Mouse (Mus musculus): ENCODE measurements around the gene Ctnna2. TPM values are rescaled to one million over a fixed set of nuclear protein-coding genes. Genes with fewer than 3 reads are reported as not detected.

Ctnna2 gene
- polyA plus RNA-seq, 1 experiment from 2014 or later: 1.8 TPM

GRCm38 (mm10) chr6:76979247-76979850 is 1000.1 kb downstream of the Ctnna2 start:
- 79% methylated on average over 5 of the region's 5 CpGs for WGBS (ENCODE audit: insufficient replicate concordance)
- Histone ChIP-seq H3K27ac (ENCODE audit: low read depth, low read length) (no peak overlapping the region), H3K9ac (ENCODE audit: low read depth, low read length) (no peak overlapping the region), H3K9me3 (replicated peaks; ENCODE audit: control insufficient read depth, low read length) (no peaks in the 10 kb centered on the region), H3K4me3 (ENCODE audit: low read depth, low read length) (no peak overlapping the region), H3K4me2 (no peak overlapping the region), H3K27me3 (ENCODE audit: control insufficient read depth, insufficient read depth, low read length) (no peaks in the 10 kb centered on the region), H3K36me3 (ENCODE audit: control insufficient read depth, insufficient read depth, low read length) (no peaks in the 10 kb centered on the region), H3K4me1 (ENCODE audit: control insufficient read depth, insufficient read depth, low read length) (no peaks in the 10 kb centered on the region)
- no peak for ATAC-seq (replicated peaks; ENCODE audit: insufficient number of reproducible peaks, low FRiP score, low TSS enrichment)

GRCm38 (mm10) chr6:76977817-76978216 is 1001.7 kb downstream of the Ctnna2 start:
- WGBS (ENCODE audit: insufficient replicate concordance): 14% methylated on average over 3 of the region's 3 CpGs
- H3K4me2 ChIP-seq: no peak overlapping the region
- H3K9ac ChIP-seq (ENCODE audit: low read depth, low read length): no peak overlapping the region
- no peaks in the 10 kb centered on the region for H3K4me1 ChIP-seq (ENCODE audit: control insufficient read depth, insufficient read depth, low read length)
- no peak overlapping the region for H3K27ac ChIP-seq (ENCODE audit: low read depth, low read length)
- H3K27me3 ChIP-seq (ENCODE audit: control insufficient read depth, insufficient read depth, low read length): no peaks in the 10 kb centered on the region
- no peak overlapping the region for H3K4me3 ChIP-seq (ENCODE audit: low read depth, low read length)
- no peaks in the 10 kb centered on the region for H3K36me3 ChIP-seq (ENCODE audit: control insufficient read depth, insufficient read depth, low read length)
- H3K9me3 ChIP-seq (replicated peaks; ENCODE audit: control insufficient read depth, low read length): no peaks in the 10 kb centered on the region
- no peak for ATAC-seq (replicated peaks; ENCODE audit: insufficient number of reproducible peaks, low FRiP score, low TSS enrichment)

GRCm38 (mm10) chr6:76974297-76974696 is 1005.2 kb downstream of the Ctnna2 start:
- 70% methylated on average over 1 of the region's 1 CpGs for WGBS (ENCODE audit: insufficient replicate concordance)
- Histone ChIP-seq H3K4me3 (ENCODE audit: low read depth, low read length) (no peak overlapping the region), H3K27ac (ENCODE audit: low read depth, low read length) (no peak overlapping the region), H3K36me3 (ENCODE audit: control insufficient read depth, insufficient read depth, low read length) (no peaks in the 10 kb centered on the region), H3K9me3 (replicated peaks; ENCODE audit: control insufficient read depth, low read length) (no peaks in the 10 kb centered on the region), H3K27me3 (ENCODE audit: control insufficient read depth, insufficient read depth, low read length) (no peaks in the 10 kb centered on the region), H3K4me1 (ENCODE audit: control insufficient read depth, insufficient read depth, low read length) (no peaks in the 10 kb centered on the region), H3K4me2 (no peak overlapping the region), H3K9ac (ENCODE audit: low read depth, low read length) (no peak overlapping the region)
- ATAC-seq (replicated peaks; ENCODE audit: insufficient number of reproducible peaks, low FRiP score, low TSS enrichment): no peak

GRCm38 (mm10) chr6:76964998-76965432 is 1014.5 kb downstream of the Ctnna2 start:
- H3K4me3 ChIP-seq (ENCODE audit: low read depth, low read length): no peak overlapping the region
- H3K27me3 ChIP-seq (ENCODE audit: control insufficient read depth, insufficient read depth, low read length): no peaks in the 10 kb centered on the region
- H3K27ac ChIP-seq (ENCODE audit: low read depth, low read length): no peak overlapping the region
- no peaks in the 10 kb centered on the region for H3K36me3 ChIP-seq (ENCODE audit: control insufficient read depth, insufficient read depth, low read length)
- no peaks in the 10 kb centered on the region for H3K9me3 ChIP-seq (replicated peaks; ENCODE audit: control insufficient read depth, low read length)
- WGBS (ENCODE audit: insufficient replicate concordance): 79% methylated on average over 5 of the region's 5 CpGs
- no peak overlapping the region for H3K9ac ChIP-seq (ENCODE audit: low read depth, low read length)
- no peak for ATAC-seq (replicated peaks; ENCODE audit: insufficient number of reproducible peaks, low FRiP score, low TSS enrichment)
- H3K4me1 ChIP-seq (ENCODE audit: control insufficient read depth, insufficient read depth, low read length): no peaks in the 10 kb centered on the region
- no peak overlapping the region for H3K4me2 ChIP-seq

- 71% methylated on average over 4 of the region's 4 CpGs for WGBS (ENCODE audit: insufficient replicate concordance)
- Histone ChIP-seq H3K36me3 (ENCODE audit: control insufficient read depth, insufficient read depth, low read length) (no peaks in the 10 kb centered on the region), H3K4me2 (no peak overlapping the region), H3K27me3 (ENCODE audit: control insufficient read depth, insufficient read depth, low read length) (no peaks in the 10 kb centered on the region), H3K4me3 (ENCODE audit: low read depth, low read length) (no peak overlapping the region), H3K9me3 (replicated peaks; ENCODE audit: control insufficient read depth, low read length) (no peaks in the 10 kb centered on the region), H3K9ac (ENCODE audit: low read depth, low read length) (no peak overlapping the region), H3K4me1 (ENCODE audit: control insufficient read depth, insufficient read depth, low read length) (no peaks in the 10 kb centered on the region), H3K27ac (ENCODE audit: low read depth, low read length) (no peak overlapping the region)
- ATAC-seq (replicated peaks; ENCODE audit: insufficient number of reproducible peaks, low FRiP score, low TSS enrichment): no peak
Observed at GRCm38 (mm10) chr6:76908086-76908485, 1071.4 kb downstream of the Ctnna2 start.

- H3K4me3 ChIP-seq (ENCODE audit: low read depth, low read length): no peak overlapping the region
- no peaks in the 10 kb centered on the region for H3K9me3 ChIP-seq (replicated peaks; ENCODE audit: control insufficient read depth, low read length)
- no peak for ATAC-seq (replicated peaks; ENCODE audit: insufficient number of reproducible peaks, low FRiP score, low TSS enrichment)
- no peaks in the 10 kb centered on the region for H3K27me3 ChIP-seq (ENCODE audit: control insufficient read depth, insufficient read depth, low read length)
- no peak overlapping the region for H3K27ac ChIP-seq (ENCODE audit: low read depth, low read length)
- no peak overlapping the region for H3K9ac ChIP-seq (ENCODE audit: low read depth, low read length)
- H3K4me2 ChIP-seq: no peak overlapping the region
- no peaks in the 10 kb centered on the region for H3K4me1 ChIP-seq (ENCODE audit: control insufficient read depth, insufficient read depth, low read length)
- 69% methylated on average over 1 of the region's 1 CpGs for WGBS (ENCODE audit: insufficient replicate concordance)
- H3K36me3 ChIP-seq (ENCODE audit: control insufficient read depth, insufficient read depth, low read length): no peaks in the 10 kb centered on the region
Observed at GRCm38 (mm10) chr6:76897156-76897555, 1082.3 kb downstream of the Ctnna2 start.

Measured in heart, embryonic 11.5 days (tissue).